Mouse (Mus musculus) frontal cortex, postnatal 36 days (tissue): Measurements from ENCODE around the gene Ccl9.
"Not testable (repeated sequence)": the region's sequence is repeated elsewhere in the genome, so short reads cannot be mapped to it uniquely, and the experiment has no call there.

Source experiments
- DNase-seq, 2 experiments: peaks; one replicate each; pipeline ENCODE4 v3.0.0; 2022; ENCODE audit warnings: low spot score in 2 of 2

Ccl9 gene

GRCm38 (mm10) chr11:83580699-83581232 lies 2.3 kb upstream of the Ccl9 start:
- DNase-seq = no peak

GRCm38 (mm10) chr11:83578999-83579398 lies 563 bp upstream of the Ccl9 start:
- no peak for DNase-seq

GRCm38 (mm10) chr11:83576927-83577555 lies 1.4 kb downstream of the Ccl9 start:
- no peak for DNase-seq

GRCm38 (mm10) chr11:83572834-83573233 lies 5.6 kb downstream of the Ccl9 start:
- no peak for DNase-seq

GRCm38 (mm10) chr11:83572223-83572622 lies 6.2 kb downstream of the Ccl9 start:
- no peak for DNase-seq

- DNase-seq = no peak
Observed at GRCm38 (mm10) chr11:83570189-83570588, 8.2 kb downstream of the Ccl9 start.

GRCm38 (mm10) chr11:83569249-83569648 lies 9.2 kb downstream of the Ccl9 start:
- DNase-seq = no peak

GRCm38 (mm10) chr11:83568786-83569185 lies 9.7 kb downstream of the Ccl9 start:
- DNase-seq = no peak

GRCm38 (mm10) chr11:83568061-83568460 lies 10.4 kb downstream of the Ccl9 start:
- DNase-seq = no peak

- no peak for DNase-seq
Observed at GRCm38 (mm10) chr11:83567311-83567710, 11.1 kb downstream of the Ccl9 start.

- DNase-seq = no peak
Observed at GRCm38 (mm10) chr11:83566617-83567016, 11.8 kb downstream of the Ccl9 start.

GRCm38 (mm10) chr11:83563754-83564153 lies 14.7 kb downstream of the Ccl9 start:
- peak; percentile 19 to 31 for DNase-seq

GRCm38 (mm10) chr11:83562311-83562887 lies 16.0 kb downstream of the Ccl9 start:
- no peak for DNase-seq

GRCm38 (mm10) chr11:83560405-83560804 lies 18.0 kb downstream of the Ccl9 start:
- no peak for DNase-seq

- no peak for DNase-seq
Observed at GRCm38 (mm10) chr11:83557074-83557473, 21.4 kb downstream of the Ccl9 start.

- DNase-seq = peak; percentile 21 to 39
Observed at GRCm38 (mm10) chr11:83556085-83556781, 22.2 kb downstream of the Ccl9 start.

GRCm38 (mm10) chr11:83551668-83552067 lies 26.8 kb downstream of the Ccl9 start:
- DNase-seq = no peak

- DNase-seq = not testable (repeated sequence)
Observed at GRCm38 (mm10) chr11:83551037-83551436, 27.4 kb downstream of the Ccl9 start.

GRCm38 (mm10) chr11:83550186-83550632 lies 28.2 kb downstream of the Ccl9 start:
- DNase-seq = no peak

GRCm38 (mm10) chr11:83544214-83544613 lies 34.2 kb downstream of the Ccl9 start:
- DNase-seq = no peak

GRCm38 (mm10) chr11:83541415-83541814 lies 37.0 kb downstream of the Ccl9 start:
- DNase-seq = no peak

- no peak for DNase-seq
Observed at GRCm38 (mm10) chr11:83540931-83541330, 37.5 kb downstream of the Ccl9 start.
